Mouse (Mus musculus) heart, embryonic 11.5 days (tissue): ENCODE measurements around the gene Fth1. TPM values are rescaled to one million over a fixed set of nuclear protein-coding genes. Genes with fewer than 3 reads are reported as not detected.

Experiments used
- ATAC-seq: fragments of 200-750 bp; cut with Nextera tagmentation; replicated peaks from 2 replicates; pipeline ENCODE4 v1.8.0; 2017; ENCODE audit warnings: moderate library complexity; ENCODE audit not compliant: insufficient number of reproducible peaks, low FRiP score, low TSS enrichment
- H3K27ac ChIP-seq: fragments of 300-500 bp; sonication (generic); 2 replicates; pipeline ENCODE4 v1.5.1; 2014; ENCODE audit warnings: mild to moderate bottlenecking, low read depth, low read length
- H3K27me3 ChIP-seq: fragments of 300-500 bp; sonication (generic); 2 replicates; pipeline ENCODE4 v1.6.1; 2014; ENCODE audit warnings: mild to moderate bottlenecking, low read length, mixed read lengths; ENCODE audit not compliant: control insufficient read depth, insufficient read depth
- H3K36me3 ChIP-seq: fragments of 300-500 bp; sonication (generic); 2 replicates; pipeline ENCODE4 v1.6.1; 2014; ENCODE audit warnings: mild to moderate bottlenecking, low read length, moderate library complexity, mixed read lengths; ENCODE audit not compliant: control insufficient read depth, insufficient read depth
- H3K4me1 ChIP-seq: fragments of 300-500 bp; sonication (generic); 2 replicates; pipeline ENCODE4 v1.6.1; 2014; ENCODE audit warnings: low read length; ENCODE audit not compliant: control insufficient read depth, insufficient read depth
- H3K4me2 ChIP-seq: fragments of 300-500 bp; sonication (generic); 2 replicates; pipeline ENCODE4 v1.6.1; 2014; ENCODE audit warnings: mild to moderate bottlenecking, moderate library complexity
- H3K4me3 ChIP-seq: fragments of 300-500 bp; sonication (generic); 2 replicates; pipeline ENCODE4 v1.5.1; 2014; ENCODE audit warnings: low read depth, low read length
- H3K9ac ChIP-seq: fragments of 300-500 bp; sonication (generic); 2 replicates; pipeline ENCODE4 v1.6.1; 2014; ENCODE audit warnings: mild to moderate bottlenecking, low read depth, low read length, moderate library complexity
- H3K9me3 ChIP-seq: fragments of 300-500 bp; sonication (generic); replicated peaks from 2 replicates; pipeline ENCODE4 v1.6.1; 2016; ENCODE audit warnings: low read length; ENCODE audit not compliant: control insufficient read depth
- WGBS: fragments of 180-500 bp; shearing (Covaris S2); extraction: QIAGEN DNeasy Blood & Tissue Kit; methylation state at CpG from one replicate; pipeline ENCODE4 v1.1.7; 2014; ENCODE audit not compliant: insufficient replicate concordance; 5-methylcytosine and 5-hydroxymethylcytosine counted together
- polyA plus RNA-seq: library from polyadenylated mRNA; unstranded; fragments of >200 nt; fragmentation: Nextera tagmentation; extraction: Ambion mirVana; gene quantifications from 2 replicates; pipeline ENCODE4 v1.2.1, GENCODE M21; 2014

The Fth1 gene
- polyA plus RNA-seq, 1 experiment from 2014 or later: 2,294 TPM

DNA sequence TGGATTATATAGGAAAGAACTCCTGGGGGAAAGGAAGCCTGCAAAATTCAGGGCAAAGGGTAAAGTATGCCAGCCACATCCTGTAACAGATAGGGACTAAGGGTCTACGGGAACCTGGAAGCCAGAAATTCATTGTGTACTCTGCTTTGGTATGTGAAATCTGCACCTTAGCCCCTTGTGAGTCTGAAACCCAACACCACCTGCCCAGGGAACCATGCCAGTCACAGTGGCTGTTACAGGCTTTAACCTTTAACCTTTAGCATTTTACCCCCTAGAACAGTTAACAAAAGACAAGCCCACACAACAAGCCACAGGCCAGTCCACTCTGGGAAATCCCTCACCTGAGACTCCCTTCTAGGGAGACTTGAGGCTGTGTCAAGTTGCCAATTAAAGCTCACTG, 38.6 kb upstream of the Fth1 start:
- H3K4me3 ChIP-seq: no peak overlapping the region
- 54% methylated on average over 1 of the region's 1 CpGs for WGBS
- no peaks in the 10 kb centered on the region for H3K27me3 ChIP-seq
- no peak overlapping the region for H3K9ac ChIP-seq
- ATAC-seq: no peak
- no peak overlapping the region for H3K27ac ChIP-seq
- H3K9me3 ChIP-seq: no peaks in the 10 kb centered on the region
- no peaks in the 10 kb centered on the region for H3K36me3 ChIP-seq
- no peak overlapping the region for H3K4me2 ChIP-seq
- H3K4me1 ChIP-seq: peaks cover 19% of the 10 kb centered on the region

GRCm38 (mm10) chr19:9942539-9943533, 37.6 kb upstream of the Fth1 start:
- 0 out of 2 replicates have a peak, but pooled peaks have one; percentile 13 for ATAC-seq
- 41% methylated on average over 10 of the region's 10 CpGs for WGBS
- Histone ChIP-seq H3K36me3 (no peaks in the 10 kb centered on the region), H3K9me3 (no peaks in the 10 kb centered on the region), H3K27me3 (no peaks in the 10 kb centered on the region), H3K4me1 (peaks cover 19% of the 10 kb centered on the region), H3K9ac (peak overlapping the region; percentile 39), H3K4me2 (no peak overlapping the region; the same call in 1 of the 2 replicates), H3K27ac (peak overlapping the region; percentile 72), H3K4me3 (no peak overlapping the region)

DNA sequence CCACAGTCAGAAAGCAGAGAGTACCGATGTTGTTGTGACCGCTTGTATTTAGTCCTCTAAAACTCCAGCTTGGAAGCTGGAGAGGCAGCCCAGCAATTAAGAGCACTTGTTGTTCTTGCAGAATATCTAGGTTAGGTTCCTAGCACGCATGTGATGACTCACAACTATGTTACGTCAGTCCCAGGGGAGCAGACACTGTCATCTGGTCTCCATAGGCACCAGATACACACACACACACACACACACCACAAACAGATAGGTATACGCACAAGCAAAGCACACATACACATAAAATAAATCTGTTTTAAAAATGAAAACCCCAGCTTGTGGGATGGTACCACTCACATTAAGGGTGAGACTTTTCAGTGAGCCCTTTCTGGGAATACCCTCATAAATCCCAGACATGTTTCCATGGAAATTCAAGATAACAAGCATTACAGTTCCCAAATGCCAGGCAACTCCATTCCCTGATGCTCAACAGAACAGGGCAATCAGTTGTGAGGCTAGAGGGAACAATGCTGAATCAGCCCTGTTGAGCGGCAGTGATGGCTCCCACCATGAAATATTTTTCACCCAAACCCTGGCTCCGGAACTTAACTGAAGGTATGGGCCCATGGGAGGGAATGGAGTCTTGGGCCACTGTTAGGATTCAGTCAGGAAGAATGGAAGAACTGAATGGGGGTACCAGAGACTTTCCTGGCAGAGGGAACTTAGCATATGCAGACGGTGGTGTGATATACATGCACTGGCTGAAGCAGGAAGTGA, 34.4 kb upstream of the Fth1 start:
- no peak overlapping the region for H3K4me3 ChIP-seq
- H3K4me1 ChIP-seq: peaks cover 12% of the 10 kb centered on the region
- no peak overlapping the region for H3K9ac ChIP-seq
- H3K9me3 ChIP-seq: peaks cover 2% of the 10 kb centered on the region; the same call in 1 of the 2 replicates
- ATAC-seq: no peak
- no peaks in the 10 kb centered on the region for H3K27me3 ChIP-seq
- no peak overlapping the region for H3K4me2 ChIP-seq
- no peaks in the 10 kb centered on the region for H3K36me3 ChIP-seq
- 70% methylated on average over 8 of the region's 8 CpGs for WGBS
- H3K27ac ChIP-seq: peak overlapping the region; percentile 41; the same call in 1 of the 2 replicates

- Histone ChIP-seq H3K27me3 (no peaks in the 10 kb centered on the region), H3K9ac (no peak overlapping the region), H3K9me3 (peaks cover 2% of the 10 kb centered on the region; the same call in 1 of the 2 replicates), H3K4me2 (no peak overlapping the region), H3K4me1 (peaks cover 12% of the 10 kb centered on the region), H3K4me3 (no peak overlapping the region), H3K27ac (no peak overlapping the region; the same call in 1 of the 2 replicates), H3K36me3 (no peaks in the 10 kb centered on the region)
- ATAC-seq: no peak
- 79% methylated on average over 3 of the region's 3 CpGs for WGBS
These were observed 33.4 kb upstream of the Fth1 start for GRCm38 (mm10) chr19:9946986-9947385.

GRCm38 (mm10) chr19:9952390-9952789, 28.0 kb upstream of the Fth1 start:
- Histone ChIP-seq H3K4me1 (peaks cover 12% of the 10 kb centered on the region), H3K36me3 (no peaks in the 10 kb centered on the region), H3K4me3 (no peak overlapping the region), H3K27ac (no peak overlapping the region), H3K4me2 (no peak overlapping the region), H3K9me3 (peaks cover 2% of the 10 kb centered on the region; the same call in 1 of the 2 replicates), H3K27me3 (no peaks in the 10 kb centered on the region), H3K9ac (no peak overlapping the region)
- 66% methylated on average over 3 of the region's 3 CpGs for WGBS
- no peak for ATAC-seq

DNA sequence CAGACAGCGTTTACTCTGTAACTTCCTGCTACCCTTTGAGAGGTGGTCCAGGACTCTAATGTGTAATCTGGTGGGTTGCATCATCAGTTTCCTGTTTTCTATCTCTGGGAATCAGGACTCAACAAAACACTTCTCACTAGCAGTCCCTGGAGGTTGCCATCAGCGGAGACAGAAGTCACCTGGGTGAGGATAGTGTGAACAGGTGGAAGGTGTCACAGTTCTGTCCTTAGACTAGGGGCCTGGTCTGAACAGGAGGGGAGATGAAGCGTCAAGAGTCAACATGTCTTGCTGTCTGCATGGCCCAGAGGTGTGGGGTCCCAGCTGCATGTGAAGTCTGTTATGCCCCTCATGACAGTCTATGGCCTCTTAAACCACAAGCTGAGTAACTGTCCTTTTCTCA, 27.5 kb upstream of the Fth1 start:
- no peak overlapping the region for H3K4me2 ChIP-seq
- WGBS: 86% methylated on average over 3 of the region's 3 CpGs
- H3K4me3 ChIP-seq: no peak overlapping the region
- H3K27me3 ChIP-seq: no peaks in the 10 kb centered on the region
- peaks cover 12% of the 10 kb centered on the region for H3K4me1 ChIP-seq
- H3K36me3 ChIP-seq: no peaks in the 10 kb centered on the region
- peaks cover 2% of the 10 kb centered on the region; the same call in 1 of the 2 replicates for H3K9me3 ChIP-seq
- H3K9ac ChIP-seq: no peak overlapping the region
- no peak overlapping the region for H3K27ac ChIP-seq
- no peak for ATAC-seq

GRCm38 (mm10) chr19:9954055-9954810, 26.2 kb upstream of the Fth1 start:
- peaks cover 2% of the 10 kb centered on the region; the same call in 1 of the 2 replicates for H3K9me3 ChIP-seq
- peak overlapping the region; percentile 64 for H3K27ac ChIP-seq
- no peaks in the 10 kb centered on the region for H3K36me3 ChIP-seq
- peaks cover 12% of the 10 kb centered on the region for H3K4me1 ChIP-seq
- no peaks in the 10 kb centered on the region for H3K27me3 ChIP-seq
- H3K4me3 ChIP-seq: no peak overlapping the region
- ATAC-seq: peak; percentile 67
- WGBS: 39% methylated on average over 7 of the region's 7 CpGs
- H3K4me2 ChIP-seq: peak overlapping the region; percentile 19; the same call in 1 of the 2 replicates
- H3K9ac ChIP-seq: peak overlapping the region; percentile 11; the same call in 1 of the 2 replicates

DNA sequence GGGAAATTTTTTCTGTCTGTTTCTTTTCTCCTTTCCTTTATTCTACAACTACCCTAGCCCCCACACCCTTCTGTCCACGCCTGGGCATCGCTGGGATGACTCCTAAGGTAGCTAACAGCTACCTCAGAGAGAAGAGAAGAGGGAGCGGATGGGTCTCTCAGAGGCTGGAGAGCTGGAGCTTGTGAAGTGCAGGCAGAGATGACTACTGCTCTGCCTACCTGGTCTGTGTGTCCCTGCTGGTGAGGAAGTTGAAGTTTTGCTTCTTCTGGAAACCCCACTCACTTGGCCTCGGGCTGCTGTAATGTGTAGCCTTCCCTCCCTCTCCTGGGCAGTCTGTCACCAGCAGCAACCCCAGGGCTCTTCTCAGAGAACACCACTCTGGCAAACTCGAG, 25.6 kb upstream of the Fth1 start:
- Histone ChIP-seq H3K4me3 (no peak overlapping the region), H3K36me3 (no peaks in the 10 kb centered on the region), H3K4me1 (peaks cover 12% of the 10 kb centered on the region), H3K27ac (peak overlapping the region; percentile 64), H3K27me3 (no peaks in the 10 kb centered on the region), H3K9me3 (peaks cover under 1% of the 10 kb centered on the region; the same call in 1 of the 2 replicates), H3K4me2 (peak overlapping the region; percentile 19; the same call in 1 of the 2 replicates), H3K9ac (peak overlapping the region; percentile 8; the same call in 1 of the 2 replicates)
- 0 out of 2 replicates have a peak, but pooled peaks have one; percentile 23 for ATAC-seq
- WGBS: 33% methylated on average over 5 of the region's 5 CpGs
